Mouse (Mus musculus) thymus, adult 2 months (tissue): ENCODE measurements at regions not wholly inside any gene's neighbourhood (a gene's known extent, or its start where the extent isn't known, plus 50 kb on each side); places are given as distances from the start of the nearest gene placed in this dataset.

ENCODE experiments used
- CTCF ChIP-seq: fragments of 200-500 bp; IDR thresholded peaks from 2 replicates; pipeline ENCODE4 v1.5.1; 2012; ENCODE audit warnings: mild to moderate bottlenecking, control low read depth, low read length, moderate library complexity, borderline replicate concordance; ENCODE audit not compliant: control insufficient read depth, poor library complexity, insufficient read depth; ENCODE audit errors: extremely low read depth
- POLR2A ChIP-seq: fragments of 200-500 bp; IDR thresholded peaks from 2 replicates; pipeline ENCODE4 v1.6.1; 2012; ENCODE audit warnings: mild to moderate bottlenecking, low read length, control low read depth, moderate library complexity; ENCODE audit not compliant: control insufficient read depth, poor library complexity, insufficient read depth; ENCODE audit errors: extremely low read depth

DNA sequence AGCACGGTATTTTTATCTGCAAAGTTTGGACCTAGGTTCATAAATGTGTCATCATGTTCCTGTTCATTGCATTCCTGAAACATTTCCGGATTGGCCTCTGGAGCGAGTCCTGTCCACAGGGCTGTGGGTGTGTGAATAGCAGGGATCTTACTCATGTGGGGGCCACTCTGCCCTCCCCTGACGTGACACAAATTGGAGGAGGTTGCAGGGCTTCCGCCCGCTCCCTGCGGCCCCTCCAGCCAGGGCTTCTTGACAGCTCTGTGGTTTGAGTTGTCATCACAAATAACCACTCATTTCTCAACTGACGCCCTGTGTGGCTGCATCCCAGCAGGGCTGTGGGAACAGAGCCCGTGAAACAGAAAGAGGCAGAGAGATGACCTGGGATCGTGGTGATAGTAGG is 619.9 kb upstream of the Sall1 start:
- TF ChIP-seq POLR2A (no peak), CTCF (no peak)
